Mouse (Mus musculus) heart, embryonic 16.5 days (tissue): ENCODE measurements around the gene Ankfn1. TPM values are rescaled to one million over a fixed set of nuclear protein-coding genes. Genes with fewer than 3 reads are reported as not detected.

Source experiments
- ATAC-seq: fragments of 200-750 bp; cut with Nextera tagmentation; replicated peaks from 2 replicates; pipeline ENCODE4 v1.8.0; 2017; ENCODE audit warnings: moderate number of reproducible peaks; ENCODE audit not compliant: insufficient read depth, low FRiP score; ENCODE audit errors: extremely low read depth
- H3K27ac ChIP-seq: fragments of 300-500 bp; sonication (generic); 2 replicates; pipeline ENCODE4 v1.5.1; 2014; ENCODE audit warnings: mild to moderate bottlenecking, low read length, control low read depth, moderate library complexity
- H3K27me3 ChIP-seq: fragments of 300-500 bp; sonication (generic); 2 replicates; pipeline ENCODE4 v1.6.1; 2014; ENCODE audit warnings: low read length, mixed read lengths; ENCODE audit not compliant: control insufficient read depth, insufficient read depth
- H3K36me3 ChIP-seq: fragments of 300-500 bp; sonication (generic); 2 replicates; pipeline ENCODE4 v1.6.1; 2014; ENCODE audit not compliant: control insufficient read depth, insufficient read depth
- H3K4me1 ChIP-seq: fragments of 300-500 bp; sonication (generic); 2 replicates; pipeline ENCODE4 v1.6.1; 2014; ENCODE audit warnings: low read length, mixed read lengths; ENCODE audit not compliant: control insufficient read depth, insufficient read depth
- H3K4me2 ChIP-seq: fragments of 300-500 bp; sonication (generic); 2 replicates; pipeline ENCODE4 v1.6.1; 2014; ENCODE audit warnings: low read depth, mild to moderate bottlenecking, control low read depth, low read length
- H3K4me3 ChIP-seq: fragments of 300-500 bp; sonication (generic); 2 replicates; pipeline ENCODE4 v1.5.1; 2014; ENCODE audit warnings: mild to moderate bottlenecking, control low read depth, low read length
- H3K9ac ChIP-seq: fragments of 300-500 bp; sonication (generic); 2 replicates; pipeline ENCODE4 v1.6.1; 2014; ENCODE audit warnings: low read length, control low read depth
- H3K9me3 ChIP-seq: fragments of 300-500 bp; sonication (generic); replicated peaks from 2 replicates; pipeline ENCODE4 v1.6.1; 2016; ENCODE audit warnings: low read length; ENCODE audit not compliant: control insufficient read depth
- WGBS: fragments of 180-500 bp; shearing (Covaris S2); extraction: QIAGEN DNeasy Blood & Tissue Kit; methylation state at CpG from one replicate; pipeline ENCODE4 v1.1.7; 2014; 5-methylcytosine and 5-hydroxymethylcytosine counted together
- polyA plus RNA-seq: library from polyadenylated mRNA; unstranded; fragments of >200 nt; fragmentation: Nextera tagmentation; extraction: Ambion mirVana; gene quantifications from 2 replicates; pipeline ENCODE4 v1.2.1, GENCODE M21; 2015

The Ankfn1 gene
- polyA plus RNA-seq, 1 experiment from 2014 or later = 0.11 TPM

DNA sequence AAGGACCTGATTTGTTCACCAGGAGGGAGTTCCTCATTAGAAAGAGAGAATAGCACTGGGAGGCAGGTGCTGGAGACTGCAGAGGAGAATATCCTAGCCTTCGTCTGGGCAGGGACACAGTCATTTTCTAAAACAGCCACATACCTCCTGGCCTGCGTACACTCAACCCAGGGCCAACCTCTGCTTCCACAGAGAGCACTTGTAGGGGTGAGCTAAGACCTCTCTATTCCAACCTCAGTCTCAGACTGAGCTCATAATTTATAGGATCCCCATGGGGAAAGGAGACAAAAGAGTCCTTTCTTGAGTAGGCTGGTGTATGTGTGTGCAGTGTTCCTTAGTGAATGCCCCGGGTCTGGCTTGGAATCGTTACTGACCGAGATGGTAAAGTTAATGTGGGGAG lies 418.9 kb downstream of the Ankfn1 start:
- H3K4me2 ChIP-seq = no peak overlapping the region
- no peak for ATAC-seq
- H3K9me3 ChIP-seq = no peaks in the 10 kb centered on the region
- no peak overlapping the region for H3K9ac ChIP-seq
- H3K4me1 ChIP-seq = no peaks in the 10 kb centered on the region
- H3K27ac ChIP-seq = no peak overlapping the region
- WGBS = 82% methylated on average over 5 of the region's 5 CpGs
- no peaks in the 10 kb centered on the region for H3K36me3 ChIP-seq
- no peak overlapping the region for H3K4me3 ChIP-seq
- no peaks in the 10 kb centered on the region for H3K27me3 ChIP-seq

GRCm38 (mm10) chr11:89356479-89356878 lies 421.0 kb downstream of the Ankfn1 start:
- 46% methylated on average over 2 of the region's 2 CpGs for WGBS
- H3K4me1 ChIP-seq = no peaks in the 10 kb centered on the region

GRCm38 (mm10) chr11:89356018-89356417 lies 421.4 kb downstream of the Ankfn1 start:
- 54% methylated on average over 5 of the region's 5 CpGs for WGBS
- Histone ChIP-seq H3K4me1 (no peaks in the 10 kb centered on the region), H3K4me3 (no peak overlapping the region), H3K27ac (no peak overlapping the region), H3K36me3 (no peaks in the 10 kb centered on the region), H3K4me2 (no peak overlapping the region), H3K27me3 (no peaks in the 10 kb centered on the region), H3K9me3 (no peaks in the 10 kb centered on the region), H3K9ac (no peak overlapping the region)
- no peak for ATAC-seq

More at GRCm38 (mm10) chr11:89356479-89356878, 421.0 kb downstream of the Ankfn1 start:
- no peak overlapping the region for H3K9ac ChIP-seq
- no peaks in the 10 kb centered on the region for H3K27me3 ChIP-seq
- no peaks in the 10 kb centered on the region for H3K36me3 ChIP-seq
- no peak overlapping the region for H3K4me3 ChIP-seq
- H3K4me2 ChIP-seq = no peak overlapping the region
- ATAC-seq = no peak
- H3K27ac ChIP-seq = no peak overlapping the region
- no peaks in the 10 kb centered on the region for H3K9me3 ChIP-seq

DNA sequence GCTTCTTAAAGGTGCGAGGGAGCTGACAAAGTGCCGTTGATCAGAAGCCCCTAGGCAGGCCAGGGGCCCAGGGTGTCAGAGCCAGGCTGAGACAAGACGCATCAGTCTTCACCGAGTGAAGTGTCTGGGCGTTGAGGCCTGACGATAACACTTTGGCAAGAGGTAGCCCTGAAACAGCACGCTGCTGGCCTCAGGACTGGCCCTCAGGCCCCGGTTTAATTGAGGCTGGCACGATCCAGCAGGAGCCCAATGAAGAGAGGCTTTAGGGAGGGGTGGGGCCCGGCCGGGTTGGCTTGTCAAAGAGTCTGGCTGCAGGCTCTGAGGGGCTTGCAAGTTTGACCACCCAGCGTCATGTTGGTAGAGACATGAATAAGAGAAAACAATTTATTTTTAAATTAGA lies 437.2 kb downstream of the Ankfn1 start:
- H3K27me3 ChIP-seq = no peaks in the 10 kb centered on the region
- H3K9ac ChIP-seq = no peak overlapping the region
- H3K4me1 ChIP-seq = no peaks in the 10 kb centered on the region
- no peaks in the 10 kb centered on the region for H3K9me3 ChIP-seq
- H3K27ac ChIP-seq = no peak overlapping the region
- ATAC-seq = no peak
- no peak overlapping the region for H3K4me3 ChIP-seq
- WGBS = 33% methylated on average over 12 of the region's 12 CpGs
- H3K4me2 ChIP-seq = no peak overlapping the region
- no peaks in the 10 kb centered on the region for H3K36me3 ChIP-seq

Other genes starting within 250 kb of the Ankfn1 start
- gene Pctp, start 225.2 kb upstream of the Ankfn1 start, polyA plus RNA-seq = 7.3 and 8.3 TPM in 2 replicates